Comparison of ENCODE assay signal across 13 mouse cellular contexts in genomic region chr19:5108702-5109101, GRCm38 (mm10). TPM values are rescaled to one million over a fixed set of nuclear protein-coding genes. Genes with fewer than 3 reads are reported as not detected.
DNase-seq lines count a peak whose midpoint lies in the region; ATAC-seq and TF ChIP-seq lines count a peak whose summit lies in the region.
"Had no signal": no experiment of that assay in that cellular context is flagged by ENCODE, and none has a peak within 500 bp of the region (broad histone marks: within the 10 kb centered on the region; RNA-seq: fewer than 3 reads in every experiment).

No protein-coding gene starts in this region.

- in situ Hi-C loops in Patski (cut with MboI; ENCODE audit: low pct_unique_long_range_greater_than_20kb), result no loop called here

- CTCF ChIA-PET in Patski (lab: Charles Lee), result interaction anchor here (1.4 to 2.1 kb wide), 5 partner anchors 8 to 31 kb away, joined by 4 to 6 read pairs (median 5); partner anchors contain the start of gene Yif1a

- no peak overlapping the region for H3K4me2 ChIP-seq in liver, postnatal 0 days (ENCODE audit: low read depth, low read length)
- H3K4me2 ChIP-seq: liver, embryonic 15.5 days had no signal

- no peaks in the 10 kb centered on the region for H3K9me3 ChIP-seq in liver, postnatal 0 days (ENCODE audit: low read length)
- H3K9me3 ChIP-seq: liver, embryonic 15.5 days had no signal

- TF ChIP-seq EP300 in liver, postnatal 0 days (IDR thresholded peaks at IDR 0.05; ENCODE audit: low read depth), result no peak

- H3K36me3 ChIP-seq in liver, adult 2 months (ENCODE audit: control insufficient read depth, insufficient read depth, low read length), result peaks cover 4% of the 10 kb centered on the region; the same call in 1 of the 2 replicates
- H3K36me3 ChIP-seq in liver, postnatal 0 days (replicated peaks; ENCODE audit: insufficient read depth, low read length), result peaks cover 22% of the 10 kb centered on the region

- no peak overlapping the region for H3K9ac ChIP-seq in liver, adult 2 months (ENCODE audit: low read depth, low read length)
- no peak overlapping the region for H3K9ac ChIP-seq in liver, postnatal 0 days (replicated peaks)
- H3K9ac ChIP-seq: liver, embryonic 15.5 days had no signal

- no peaks in the 10 kb centered on the region for H3K27me3 ChIP-seq in liver, adult 2 months (ENCODE audit: control insufficient read depth, insufficient read depth, low read length)
- H3K27me3 ChIP-seq in liver, postnatal 0 days (ENCODE audit: insufficient read depth, low read length), result no peaks in the 10 kb centered on the region
- no peaks in the 10 kb centered on the region for H3K27me3 ChIP-seq in Patski
- H3K27me3 ChIP-seq: CH12.LX; liver, embryonic 15.5 days had no signal

- 40% methylated on average over 4 of the region's 4 CpGs for WGBS in liver, adult 2 months
- WGBS in liver, postnatal 0 days (ENCODE audit: insufficient replicate concordance), result 40% methylated on average over 4 of the region's 4 CpGs

- H3K27ac ChIP-seq in liver, adult 2 months (replicated peaks; ENCODE audit: insufficient read depth, low read depth, low read length), result no peak overlapping the region
- no peak overlapping the region for H3K27ac ChIP-seq in liver, postnatal 0 days (ENCODE audit: low read depth)
- H3K27ac ChIP-seq: liver, embryonic 15.5 days had no signal

- H3K4me1 ChIP-seq in liver, adult 2 months (ENCODE audit: control insufficient read depth, insufficient read depth, low read length), result peaks cover 3% of the 10 kb centered on the region
- peaks cover 27% of the 10 kb centered on the region for H3K4me1 ChIP-seq in liver, postnatal 0 days (ENCODE audit: insufficient read depth)

- H3K79me2 ChIP-seq in liver, adult 2 months (ENCODE audit: control insufficient read depth, insufficient read depth, low read length), result no peaks in the 10 kb centered on the region; the same call in 1 of the 2 replicates

- no peak for TF ChIP-seq POLR2A in liver, adult 2 months (IDR thresholded peaks at IDR 0.05; ENCODE audit: extremely low read depth, insufficient read depth, low read length)

- peak; percentile 40 for DNase-seq in liver, adult 2 months (ENCODE audit: extremely low read depth, low read depth, low spot score)
- DNase-seq in liver, postnatal 0 days, result no peak
- no peak for DNase-seq in Patski (ENCODE audit: low read depth, low spot score)
- peak; percentile 51 for DNase-seq in kidney, adult 18-20 months
- DNase-seq in kidney, postnatal 36 days, result peak; percentile 56 to 86
- no peak for DNase-seq in spleen, postnatal 14 days (ENCODE audit: low spot score in 2 of 2)
- no peak for DNase-seq in layer of hippocampus, postnatal 36 days
- DNase-seq: adrenal gland, adult 8-10 months; cerebellum, postnatal 36 days had no signal

- POLR2A ChIA-PET in Patski (lab: Charles Lee), result no interaction called here

- H3K4me3 ChIP-seq in liver, adult 2 months (ENCODE audit: insufficient read depth, low read depth, low read length), result no peak overlapping the region
- no peak overlapping the region for H3K4me3 ChIP-seq in liver, postnatal 0 days (ENCODE audit: low read depth, low read length)
- H3K4me3 ChIP-seq: liver, embryonic 15.5 days had no signal

- TF ChIP-seq CTCF in liver, adult 2 months (IDR thresholded peaks at IDR 0.05; ENCODE audit: low read depth, low read length), result no peak
- TF ChIP-seq CTCF in liver, postnatal 0 days (IDR thresholded peaks at IDR 0.05; ENCODE audit: low read depth), result no peak
- TF ChIP-seq CTCF in Patski (IDR thresholded peaks at IDR 0.05), result no peak

- no peak for ATAC-seq in liver, postnatal 0 days
- ATAC-seq in Patski, result peak; percentile 5
- ATAC-seq: forebrain, embryonic 16.5 days had no signal

RNA-seq across cellular contexts. Expression of gene Rab1b, which starts 1.8 kb away (rescaled TPM):
- total RNA-seq in liver, adult 2 months (2014; rRNA removed), result 82.1 and 98.7 TPM in 2 replicates
- 165 and 169 TPM in 2 replicates for polyA plus RNA-seq in liver, adult 2 months (2012; rRNA removed)
- 86.0 and 90.6 TPM in 2 replicates for polyA plus RNA-seq in liver, postnatal 0 days (2015; fragmentation: Nextera tagmentation; extraction: Ambion mirVana)
- 237 TPM for polyA plus RNA-seq in Patski (2021)
- 100 to 1,000 TPM; 162 to 163 TPM for total RNA-seq in layer of hippocampus, postnatal 36 days (2021)

RNA-seq across cellular contexts. Expression of gene Klc2, which starts 9.7 kb away (rescaled TPM):
- total RNA-seq in liver, adult 2 months (2014; rRNA removed), result 2.4 and 4.6 TPM in 2 replicates
- polyA plus RNA-seq in liver, adult 2 months (2012; rRNA removed), result 8.7 and 12.3 TPM in 2 replicates
- 1.3 and 1.5 TPM in 2 replicates for polyA plus RNA-seq in liver, postnatal 0 days (2015; fragmentation: Nextera tagmentation; extraction: Ambion mirVana)
- polyA plus RNA-seq in Patski (2021), result 84.0 TPM
- 100 to 1,000 TPM; 224 to 226 TPM for total RNA-seq in layer of hippocampus, postnatal 36 days (2021)

RNA-seq across cellular contexts. Expression of gene Cnih2, which starts 10.4 kb away (rescaled TPM):
- total RNA-seq in liver, adult 2 months (2014; rRNA removed), result not detected in 2 replicates
- polyA plus RNA-seq in liver, adult 2 months (2012; rRNA removed), result 0.12 and 0.19 TPM in 2 replicates
- polyA plus RNA-seq in liver, postnatal 0 days (2015; fragmentation: Nextera tagmentation; extraction: Ambion mirVana), result 0.15 and 0.18 TPM in 2 replicates
- polyA plus RNA-seq in Patski (2021), result 2.5 TPM
- total RNA-seq in layer of hippocampus, postnatal 36 days (2021), result 100 to 1,000 TPM; 673 to 729 TPM

RNA-seq across cellular contexts. Expression of gene Yif1a, which starts 20.4 kb away (rescaled TPM):
- 79.3 and 85.7 TPM in 2 replicates for total RNA-seq in liver, adult 2 months (2014; rRNA removed)
- polyA plus RNA-seq in liver, adult 2 months (2012; rRNA removed), result 188 and 215 TPM in 2 replicates
- polyA plus RNA-seq in liver, postnatal 0 days (2015; fragmentation: Nextera tagmentation; extraction: Ambion mirVana), result 84.0 and 87.5 TPM in 2 replicates
- 68.6 TPM for polyA plus RNA-seq in Patski (2021)
- total RNA-seq in layer of hippocampus, postnatal 36 days (2021), result 10 to 100 TPM; 21.1 to 21.5 TPM

RNA-seq across cellular contexts. Expression of gene Tmem151a, which starts 23.4 kb away (rescaled TPM):
- total RNA-seq in liver, adult 2 months (2014; rRNA removed), result under 0.01 TPM in 2 replicates
- polyA plus RNA-seq in liver, adult 2 months (2012; rRNA removed), result 0.24 and 0.26 TPM in 2 replicates
- polyA plus RNA-seq in liver, postnatal 0 days (2015; fragmentation: Nextera tagmentation; extraction: Ambion mirVana), result 0.79 and 0.96 TPM in 2 replicates
- polyA plus RNA-seq in Patski (2021), result 0.39 TPM
- 100 to 1,000 TPM; 116 to 117 TPM for total RNA-seq in layer of hippocampus, postnatal 36 days (2021)
- total RNA-seq: CH12.LX; hematopoietic stem cell, adult 5-6 weeks had no signal

Comparison
In these comparisons a context has a peak if more than half of its experiments do, and no peak if none do; other contexts are left out.
1. DNase-seq: peak in liver, adult 2 months (single experiment), kidney, adult 18-20 months (single experiment) and kidney, postnatal 36 days (2 of 2); none in liver, postnatal 0 days (single experiment), Patski (single experiment), spleen, postnatal 14 days (0 of 2) and layer of hippocampus, postnatal 36 days (0 of 2).